Mouse (Mus musculus): ENCODE results near the gene Uckl1.

DNA sequence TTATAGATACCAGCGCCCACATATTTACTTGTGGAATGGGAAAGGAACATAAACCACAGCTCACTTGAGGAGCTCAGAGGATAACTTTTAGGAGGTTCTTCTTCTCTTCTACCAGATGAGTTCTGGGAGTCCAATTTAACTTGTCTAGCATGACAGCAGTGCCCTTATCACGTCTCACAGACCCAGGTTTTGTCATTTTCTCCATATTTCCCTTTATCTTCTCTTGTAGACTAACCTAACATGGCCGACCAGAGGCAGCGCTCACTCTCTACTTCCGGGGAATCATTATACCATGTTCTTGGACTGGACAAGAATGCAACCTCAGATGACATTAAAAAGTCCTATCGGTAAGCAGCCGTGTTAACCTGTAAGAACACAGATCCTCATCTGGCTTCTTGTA is 38.5 kb downstream of the Uckl1 start:
- no peak for TF ChIP-seq CTCF (IDR thresholded peaks at IDR 0.05; ENCODE audit: borderline replicate concordance, insufficient read depth, low read length)
- no peak for TF ChIP-seq POLR2A (IDR thresholded peaks at IDR 0.05; ENCODE audit: low read depth, low read length)

Data from embryonic fibroblast, embryonic 13.5 days (primary cell).